Mouse (Mus musculus): Measurements from ENCODE around the gene Ptges2. TPM values are rescaled to one million over a fixed set of nuclear protein-coding genes. Genes with fewer than 3 reads are reported as not detected.

The Ptges2 gene
- polyA plus RNA-seq, 1 experiment from 2014 or later, result 33.5 TPM

- 34% methylated on average over 3 of the region's 3 CpGs for WGBS
- H3K4me2 ChIP-seq (ENCODE audit: low read depth, low read length), result peak overlapping the region; percentile 5; the same call in 1 of the 2 replicates
- no peak overlapping the region for H3K4me3 ChIP-seq (ENCODE audit: low read depth, low read length)
- no peak overlapping the region for H3K9ac ChIP-seq (ENCODE audit: low read depth, low read length)
- H3K36me3 ChIP-seq (ENCODE audit: control insufficient read depth, insufficient read depth, low read length), result peaks cover 16% of the 10 kb centered on the region
- ATAC-seq (ENCODE audit: low read depth), result no peak
- peaks cover 55% of the 10 kb centered on the region for H3K4me1 ChIP-seq (ENCODE audit: control insufficient read depth, insufficient read depth, low read length)
- H3K9me3 ChIP-seq (ENCODE audit: control insufficient read depth, low read length), result no peaks in the 10 kb centered on the region
- DNase-seq (ENCODE audit: low spot score), result no peak
- H3K27ac ChIP-seq (replicated peaks; ENCODE audit: low read depth, low read length), result peak overlapping the region; percentile 80
- H3K27me3 ChIP-seq (replicated peaks; ENCODE audit: control insufficient read depth, insufficient read depth, low read length), result no peaks in the 10 kb centered on the region
Measured at GRCm38 (mm10) chr2:32424796-32425195, 29.1 kb downstream of the Ptges2 start.

GRCm38 (mm10) chr2:32425568-32425967 lies 29.9 kb downstream of the Ptges2 start:
- Histone ChIP-seq H3K9me3 (ENCODE audit: control insufficient read depth, low read length) (no peaks in the 10 kb centered on the region), H3K4me2 (ENCODE audit: low read depth, low read length) (no peak overlapping the region), H3K27ac (replicated peaks; ENCODE audit: low read depth, low read length) (peak overlapping the region; percentile 80; the same call in 1 of the 2 replicates), H3K4me3 (ENCODE audit: low read depth, low read length) (no peak overlapping the region), H3K9ac (ENCODE audit: low read depth, low read length) (no peak overlapping the region), H3K36me3 (ENCODE audit: control insufficient read depth, insufficient read depth, low read length) (peaks cover 8% of the 10 kb centered on the region), H3K27me3 (replicated peaks; ENCODE audit: control insufficient read depth, insufficient read depth, low read length) (no peaks in the 10 kb centered on the region), H3K4me1 (ENCODE audit: control insufficient read depth, insufficient read depth, low read length) (peaks cover 58% of the 10 kb centered on the region)
- DNase-seq (ENCODE audit: low spot score) (no peak), ATAC-seq (ENCODE audit: low read depth) (no peak)
- 67% methylated on average over 5 of the region's 5 CpGs for WGBS

GRCm38 (mm10) chr2:32426141-32426540 lies 30.4 kb downstream of the Ptges2 start:
- 76% methylated on average over 1 of the region's 1 CpGs for WGBS
- Histone ChIP-seq H3K9ac (ENCODE audit: low read depth, low read length) (no peak overlapping the region), H3K9me3 (ENCODE audit: control insufficient read depth, low read length) (no peaks in the 10 kb centered on the region), H3K36me3 (ENCODE audit: control insufficient read depth, insufficient read depth, low read length) (peaks cover 2% of the 10 kb centered on the region), H3K4me1 (ENCODE audit: control insufficient read depth, insufficient read depth, low read length) (peaks cover 58% of the 10 kb centered on the region), H3K4me3 (ENCODE audit: low read depth, low read length) (no peak overlapping the region), H3K4me2 (ENCODE audit: low read depth, low read length) (no peak overlapping the region), H3K27me3 (replicated peaks; ENCODE audit: control insufficient read depth, insufficient read depth, low read length) (no peaks in the 10 kb centered on the region), H3K27ac (replicated peaks; ENCODE audit: low read depth, low read length) (no peak overlapping the region)
- no peak for DNase-seq (ENCODE audit: low spot score)
- ATAC-seq (ENCODE audit: low read depth), result no peak

DNA sequence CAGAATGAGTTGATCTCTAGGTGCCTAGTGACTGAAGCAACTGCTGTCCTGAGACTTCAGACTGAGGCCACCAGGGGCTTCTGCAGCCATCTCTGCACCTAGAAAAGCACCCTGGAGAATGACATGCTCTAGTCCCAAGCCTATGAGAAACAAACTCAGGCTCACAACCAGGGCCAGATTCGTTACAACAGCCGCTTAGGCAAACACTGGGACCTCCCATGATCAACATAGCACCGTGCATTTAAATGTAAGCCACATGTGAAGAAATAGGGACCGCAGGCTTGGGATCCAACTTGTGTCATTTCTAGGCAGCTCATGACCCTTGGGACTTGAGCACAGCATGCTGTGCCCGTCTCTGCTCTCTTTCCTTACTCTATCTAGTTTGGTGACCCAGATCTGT lies 32.0 kb downstream of the Ptges2 start:
- DNase-seq (ENCODE audit: low spot score) (no peak), ATAC-seq (ENCODE audit: low read depth) (no peak)
- H3K4me1 ChIP-seq (ENCODE audit: control insufficient read depth, insufficient read depth, low read length), result peaks cover 57% of the 10 kb centered on the region
- peak overlapping the region; percentile 82 for H3K27ac ChIP-seq (replicated peaks; ENCODE audit: low read depth, low read length)
- H3K4me3 ChIP-seq (ENCODE audit: low read depth, low read length), result no peak overlapping the region
- no peaks in the 10 kb centered on the region for H3K9me3 ChIP-seq (ENCODE audit: control insufficient read depth, low read length)
- H3K36me3 ChIP-seq (ENCODE audit: control insufficient read depth, insufficient read depth, low read length), result no peaks in the 10 kb centered on the region
- WGBS, result 57% methylated on average over 5 of the region's 5 CpGs
- no peaks in the 10 kb centered on the region for H3K27me3 ChIP-seq (replicated peaks; ENCODE audit: control insufficient read depth, insufficient read depth, low read length)
- H3K9ac ChIP-seq (ENCODE audit: low read depth, low read length), result no peak overlapping the region
- peak overlapping the region; percentile 63; the same call in 1 of the 2 replicates for H3K4me2 ChIP-seq (ENCODE audit: low read depth, low read length)

DNA sequence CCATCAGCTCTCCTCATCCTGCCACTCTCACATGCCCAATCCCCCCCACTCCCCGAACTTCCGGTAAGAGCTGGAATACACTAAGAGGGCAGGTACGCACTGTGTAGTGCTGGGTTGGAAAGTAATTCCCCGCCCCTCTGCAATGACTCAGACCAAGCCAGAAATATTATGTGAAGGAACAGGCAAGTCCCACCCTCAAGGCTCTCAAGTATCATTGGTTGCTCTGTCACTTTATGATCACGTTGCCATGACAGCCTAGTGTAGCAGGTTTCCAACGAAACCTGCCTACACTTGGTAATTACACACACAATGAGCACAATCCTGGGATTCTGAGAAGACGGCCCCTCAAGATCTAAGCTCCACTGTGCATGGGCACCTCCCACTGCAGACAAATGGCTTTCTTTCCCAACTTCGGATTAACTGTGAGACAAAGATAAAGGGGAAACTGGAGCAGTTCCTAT lies 32.6 kb downstream of the Ptges2 start:
- Histone ChIP-seq H3K9me3 (ENCODE audit: control insufficient read depth, low read length) (no peaks in the 10 kb centered on the region), H3K4me3 (ENCODE audit: low read depth, low read length) (no peak overlapping the region), H3K9ac (ENCODE audit: low read depth, low read length) (0 out of 2 replicates have a peak overlapping the region, but pooled peaks have one; percentile 11), H3K4me1 (ENCODE audit: control insufficient read depth, insufficient read depth, low read length) (peaks cover 51% of the 10 kb centered on the region), H3K36me3 (ENCODE audit: control insufficient read depth, insufficient read depth, low read length) (no peaks in the 10 kb centered on the region), H3K27ac (replicated peaks; ENCODE audit: low read depth, low read length) (peak overlapping the region; percentile 82), H3K4me2 (ENCODE audit: low read depth, low read length) (peak overlapping the region; percentile 63), H3K27me3 (replicated peaks; ENCODE audit: control insufficient read depth, insufficient read depth, low read length) (no peaks in the 10 kb centered on the region)
- DNase-seq (ENCODE audit: low spot score) (peak; percentile 92), ATAC-seq (ENCODE audit: low read depth) (peak; percentile 80)
- 45% methylated on average over 8 of the region's 8 CpGs for WGBS

DNA sequence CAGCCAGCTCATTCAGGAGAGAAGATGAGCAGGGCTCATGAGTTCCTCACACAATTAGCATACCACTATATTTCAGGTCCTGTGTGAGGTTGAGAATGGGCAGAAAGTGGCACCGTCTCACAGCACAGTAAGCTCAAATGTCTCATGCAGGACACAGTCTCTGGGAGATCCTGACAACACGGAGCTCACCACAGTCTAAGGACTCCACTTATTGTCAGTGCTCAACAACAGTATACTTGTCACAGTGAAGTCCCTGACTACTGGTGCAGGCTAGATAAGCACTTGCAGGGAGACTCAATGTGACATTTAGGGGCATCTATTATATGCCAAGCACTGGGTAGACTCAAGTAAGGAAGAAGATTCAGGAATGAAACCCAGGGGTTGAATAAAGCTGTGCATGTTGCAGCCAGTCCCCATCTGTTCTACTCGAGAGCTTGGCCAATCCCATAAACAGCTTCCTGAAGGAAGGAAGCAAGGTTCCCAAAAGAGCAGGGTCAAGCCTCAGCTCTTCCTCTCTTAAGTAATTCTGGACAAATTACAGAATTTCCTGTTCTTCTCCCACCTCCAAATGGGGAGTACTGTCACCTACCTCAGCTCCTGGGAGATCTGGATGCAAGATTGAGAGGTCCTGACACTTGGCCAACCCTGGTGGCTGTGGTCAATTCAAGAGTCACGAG lies 33.7 kb downstream of the Ptges2 start:
- Histone ChIP-seq H3K9ac (ENCODE audit: low read depth, low read length) (no peak overlapping the region; the same call in 1 of the 2 replicates), H3K9me3 (ENCODE audit: control insufficient read depth, low read length) (no peaks in the 10 kb centered on the region), H3K27ac (replicated peaks; ENCODE audit: low read depth, low read length) (peak overlapping the region; percentile 82), H3K4me1 (ENCODE audit: control insufficient read depth, insufficient read depth, low read length) (peaks cover 43% of the 10 kb centered on the region), H3K4me2 (ENCODE audit: low read depth, low read length) (peak overlapping the region; percentile 63; the same call in 1 of the 2 replicates), H3K27me3 (replicated peaks; ENCODE audit: control insufficient read depth, insufficient read depth, low read length) (no peaks in the 10 kb centered on the region), H3K36me3 (ENCODE audit: control insufficient read depth, insufficient read depth, low read length) (no peaks in the 10 kb centered on the region), H3K4me3 (ENCODE audit: low read depth, low read length) (0 out of 2 replicates have a peak overlapping the region, but pooled peaks have one; percentile 38)
- no peak for ATAC-seq (ENCODE audit: low read depth)
- 71% methylated on average over 4 of the region's 4 CpGs for WGBS
- no peak for DNase-seq (ENCODE audit: low spot score)

DNA sequence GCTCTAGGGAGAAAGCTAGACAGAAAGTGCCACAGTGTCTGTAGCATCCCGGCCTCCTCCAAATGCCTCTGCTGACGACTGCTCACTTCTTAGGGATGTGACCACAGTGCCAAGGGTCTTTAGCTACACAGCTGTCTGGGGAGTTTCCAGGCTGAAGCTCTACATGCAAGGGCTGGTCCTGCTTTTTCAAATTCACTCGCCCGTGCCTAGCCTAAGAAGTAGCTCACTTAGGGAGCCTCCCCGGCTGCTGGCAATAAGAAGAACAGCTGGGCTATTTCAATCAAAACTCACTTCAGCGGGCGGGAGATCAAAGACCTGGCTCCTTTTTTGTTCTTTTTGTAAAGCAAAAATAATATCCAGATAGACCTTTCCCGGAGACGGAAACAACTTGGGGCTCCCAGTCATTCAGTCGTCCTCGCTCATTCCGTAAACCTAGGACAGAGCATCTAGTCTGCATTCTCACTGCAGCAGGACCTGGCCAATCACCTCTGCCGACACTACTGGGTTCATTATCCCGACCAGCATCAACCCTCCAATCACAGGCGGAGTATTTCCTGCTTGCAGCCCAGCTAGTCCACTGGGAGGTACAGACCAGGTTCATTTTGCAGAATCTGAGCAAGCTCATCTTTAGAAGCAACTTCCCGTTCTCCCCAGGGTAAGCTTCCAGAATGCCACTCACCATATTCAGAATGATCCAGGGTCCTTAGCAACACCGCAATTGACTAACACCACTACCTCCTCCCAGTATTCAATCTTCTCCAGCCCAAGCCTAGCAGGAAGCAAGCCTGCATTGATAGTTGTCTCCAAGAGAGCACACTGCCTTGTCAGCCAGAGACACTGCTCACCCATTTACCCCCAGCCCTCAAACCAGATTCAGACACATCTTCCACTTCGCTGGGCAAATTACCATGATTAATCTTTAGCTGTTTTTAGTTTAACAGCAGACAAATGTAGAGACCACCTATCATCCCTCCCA lies 35.3 kb downstream of the Ptges2 start:
- no peaks in the 10 kb centered on the region for H3K9me3 ChIP-seq (ENCODE audit: control insufficient read depth, low read length)
- ATAC-seq (ENCODE audit: low read depth) (peak; percentile 95), DNase-seq (ENCODE audit: low spot score) (peak; percentile 97)
- peak overlapping the region; percentile 38 for H3K4me3 ChIP-seq (ENCODE audit: low read depth, low read length)
- H3K4me2 ChIP-seq (ENCODE audit: low read depth, low read length), result peak overlapping the region; percentile 63
- peak overlapping the region; percentile 80 for H3K27ac ChIP-seq (replicated peaks; ENCODE audit: low read depth, low read length)
- H3K36me3 ChIP-seq (ENCODE audit: control insufficient read depth, insufficient read depth, low read length), result no peaks in the 10 kb centered on the region
- H3K27me3 ChIP-seq (replicated peaks; ENCODE audit: control insufficient read depth, insufficient read depth, low read length), result no peaks in the 10 kb centered on the region
- H3K4me1 ChIP-seq (ENCODE audit: control insufficient read depth, insufficient read depth, low read length), result peaks cover 33% of the 10 kb centered on the region
- 6% methylated on average over 18 of the region's 18 CpGs for WGBS
- H3K9ac ChIP-seq (ENCODE audit: low read depth, low read length), result peak overlapping the region; percentile 61

DNA sequence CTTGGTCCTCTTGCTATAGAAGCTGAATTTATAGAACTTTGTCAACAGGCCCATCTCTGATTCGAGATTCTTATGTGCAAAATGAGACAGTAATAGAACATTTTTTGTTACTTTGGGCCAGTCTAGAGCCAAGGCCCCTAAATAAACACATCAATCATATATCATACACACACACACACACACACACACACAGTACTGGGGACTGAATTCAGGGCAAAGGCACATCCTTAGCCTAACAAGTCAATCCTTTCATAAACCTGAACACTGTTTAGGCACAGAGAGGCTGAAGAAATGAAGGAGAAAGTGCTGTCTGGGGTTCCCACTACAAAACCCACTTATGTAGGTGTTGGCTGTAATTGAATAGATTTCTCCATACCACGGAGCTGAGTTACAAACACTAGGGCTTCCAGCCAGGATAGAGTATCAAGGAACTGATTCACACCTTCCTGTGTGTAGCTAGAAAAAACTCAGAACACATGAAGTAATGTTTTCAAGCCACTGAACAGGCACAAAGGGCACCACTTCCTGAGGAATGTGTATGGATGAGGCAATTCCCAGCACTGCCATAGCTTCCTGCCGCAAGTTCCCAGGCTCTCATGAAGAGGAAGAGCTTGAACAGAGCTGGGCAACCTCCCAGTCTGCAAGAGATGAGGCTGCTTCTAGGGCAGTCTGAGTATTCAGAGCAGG lies 41.1 kb downstream of the Ptges2 start:
- ATAC-seq (ENCODE audit: low read depth) (peak; percentile 68), DNase-seq (ENCODE audit: low spot score) (peak; percentile 73)
- Histone ChIP-seq H3K9me3 (ENCODE audit: control insufficient read depth, low read length) (no peaks in the 10 kb centered on the region), H3K9ac (ENCODE audit: low read depth, low read length) (no peak overlapping the region), H3K36me3 (ENCODE audit: control insufficient read depth, insufficient read depth, low read length) (no peaks in the 10 kb centered on the region), H3K4me1 (ENCODE audit: control insufficient read depth, insufficient read depth, low read length) (peaks cover 12% of the 10 kb centered on the region), H3K4me2 (ENCODE audit: low read depth, low read length) (no peak overlapping the region), H3K27me3 (replicated peaks; ENCODE audit: control insufficient read depth, insufficient read depth, low read length) (no peaks in the 10 kb centered on the region), H3K4me3 (ENCODE audit: low read depth, low read length) (no peak overlapping the region), H3K27ac (replicated peaks; ENCODE audit: low read depth, low read length) (peak overlapping the region; percentile 59; the same call in 1 of the 2 replicates)
- WGBS, result 56% methylated on average over 3 of the region's 3 CpGs
